Mouse (Mus musculus) midbrain, embryonic 12.5 days (tissue): Measurements from ENCODE around the gene Slc12a5. TPM values are rescaled to one million over a fixed set of nuclear protein-coding genes. Genes with fewer than 3 reads are reported as not detected.

ENCODE experiments used
- ATAC-seq: fragments of 200-750 bp; cut with Nextera tagmentation; 2 replicates; pipeline ENCODE4 v1.8.0; 2017; ENCODE audit warnings: low read depth, moderate TSS enrichment, moderate library complexity; ENCODE audit not compliant: low FRiP score
- H3K27ac ChIP-seq: fragments of 300-500 bp; sonication (generic); replicated peaks from 2 replicates; pipeline ENCODE4 v1.5.1; 2016; ENCODE audit warnings: mild to moderate bottlenecking
- H3K27me3 ChIP-seq: fragments of 300-500 bp; sonication (generic); 2 replicates; pipeline ENCODE4 v1.6.1; 2016; ENCODE audit warnings: mild to moderate bottlenecking
- H3K36me3 ChIP-seq: fragments of 300-500 bp; sonication (generic); 2 replicates; pipeline ENCODE4 v1.6.1; 2016
- H3K4me1 ChIP-seq: fragments of 300-500 bp; sonication (generic); 2 replicates; pipeline ENCODE4 v1.6.1; 2016
- H3K4me2 ChIP-seq: fragments of 300-500 bp; sonication (generic); replicated peaks from 2 replicates; pipeline ENCODE4 v1.6.1; 2016; ENCODE audit warnings: mild to moderate bottlenecking, moderate library complexity
- H3K4me3 ChIP-seq: fragments of 300-500 bp; sonication (generic); 2 replicates; pipeline ENCODE4 v1.5.1; 2016; ENCODE audit warnings: mild to moderate bottlenecking
- H3K9ac ChIP-seq: fragments of 300-500 bp; sonication (generic); replicated peaks from 2 replicates; pipeline ENCODE4 v1.6.1; 2016; ENCODE audit warnings: mild to moderate bottlenecking, moderate library complexity
- H3K9me3 ChIP-seq: fragments of 300-500 bp; sonication (generic); 2 replicates; pipeline ENCODE4 v1.6.1; 2016; ENCODE audit warnings: mild to moderate bottlenecking
- WGBS: fragments of 180-500 bp; shearing (Covaris S2); methylation state at CpG from one replicate; pipeline ENCODE4 v1.1.7; 2016; 5-methylcytosine and 5-hydroxymethylcytosine counted together
- polyA plus RNA-seq: library from polyadenylated mRNA; unstranded; fragments of >200 nt; fragmentation: Nextera tagmentation; extraction: Ambion mirVana; gene quantifications from 2 replicates; pipeline ENCODE4 v1.2.1, GENCODE M21; 2016

The Slc12a5 gene
- polyA plus RNA-seq, 1 experiment from 2014 or later, result 8.1 TPM

- H3K36me3 ChIP-seq, result no peaks in the 10 kb centered on the region
- ATAC-seq, result no peak
- 55% methylated on average over 10 of the region's 10 CpGs for WGBS
- no peak overlapping the region for H3K27ac ChIP-seq
- H3K4me2 ChIP-seq, result no peak overlapping the region
- no peak overlapping the region for H3K9ac ChIP-seq
- H3K9me3 ChIP-seq, result no peaks in the 10 kb centered on the region
- no peaks in the 10 kb centered on the region for H3K4me1 ChIP-seq
- H3K4me3 ChIP-seq, result no peak overlapping the region
- peaks cover 27% of the 10 kb centered on the region for H3K27me3 ChIP-seq
Measured at GRCm38 (mm10) chr2:164991808-164992207, 31.2 kb downstream of the Slc12a5 start.

DNA sequence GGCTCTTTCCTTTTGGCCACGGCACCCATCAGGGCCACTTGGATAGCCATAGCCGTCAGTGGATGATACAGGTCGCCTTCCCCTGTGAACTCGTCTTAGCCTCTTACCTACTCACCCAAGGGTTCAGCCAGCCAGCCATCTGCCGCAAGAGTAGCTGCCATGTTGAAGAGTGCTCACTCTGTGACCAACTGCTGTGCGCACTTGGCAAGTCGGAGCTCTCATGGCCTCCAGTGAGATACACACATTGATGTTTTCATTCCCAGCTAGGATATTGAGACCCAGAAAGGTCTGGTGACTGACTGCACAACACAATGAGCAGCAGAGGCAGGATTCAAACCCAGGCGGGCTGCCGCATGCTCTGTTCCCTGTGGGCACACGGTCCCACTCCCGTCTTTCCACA, 33.6 kb downstream of the Slc12a5 start:
- Histone ChIP-seq H3K36me3 (peaks cover 5% of the 10 kb centered on the region; the same call in 1 of the 2 replicates), H3K9me3 (no peaks in the 10 kb centered on the region), H3K4me1 (peaks cover 16% of the 10 kb centered on the region), H3K4me2 (no peak overlapping the region), H3K27me3 (peaks cover 51% of the 10 kb centered on the region), H3K4me3 (no peak overlapping the region), H3K27ac (no peak overlapping the region), H3K9ac (no peak overlapping the region)
- ATAC-seq, result no peak
- 89% methylated on average over 11 of the region's 11 CpGs for WGBS

GRCm38 (mm10) chr2:164994659-164995428, 34.2 kb downstream of the Slc12a5 start:
- Histone ChIP-seq H3K9ac (no peak overlapping the region), H3K4me3 (no peak overlapping the region), H3K4me2 (no peak overlapping the region), H3K4me1 (peaks cover 16% of the 10 kb centered on the region), H3K9me3 (no peaks in the 10 kb centered on the region), H3K27me3 (peaks cover 58% of the 10 kb centered on the region), H3K27ac (no peak overlapping the region), H3K36me3 (peaks cover 11% of the 10 kb centered on the region)
- WGBS, result 57% methylated on average over 21 of the region's 21 CpGs
- ATAC-seq, result no peak

GRCm38 (mm10) chr2:164995976-164996375, 35.4 kb downstream of the Slc12a5 start:
- H3K4me3 ChIP-seq, result no peak overlapping the region
- peaks cover 67% of the 10 kb centered on the region for H3K27me3 ChIP-seq
- WGBS, result 61% methylated on average over 11 of the region's 11 CpGs
- H3K9me3 ChIP-seq, result no peaks in the 10 kb centered on the region
- H3K36me3 ChIP-seq, result peaks cover 23% of the 10 kb centered on the region
- no peak overlapping the region for H3K27ac ChIP-seq
- H3K9ac ChIP-seq, result no peak overlapping the region
- peaks cover 16% of the 10 kb centered on the region for H3K4me1 ChIP-seq
- no peak for ATAC-seq
- no peak overlapping the region for H3K4me2 ChIP-seq

DNA sequence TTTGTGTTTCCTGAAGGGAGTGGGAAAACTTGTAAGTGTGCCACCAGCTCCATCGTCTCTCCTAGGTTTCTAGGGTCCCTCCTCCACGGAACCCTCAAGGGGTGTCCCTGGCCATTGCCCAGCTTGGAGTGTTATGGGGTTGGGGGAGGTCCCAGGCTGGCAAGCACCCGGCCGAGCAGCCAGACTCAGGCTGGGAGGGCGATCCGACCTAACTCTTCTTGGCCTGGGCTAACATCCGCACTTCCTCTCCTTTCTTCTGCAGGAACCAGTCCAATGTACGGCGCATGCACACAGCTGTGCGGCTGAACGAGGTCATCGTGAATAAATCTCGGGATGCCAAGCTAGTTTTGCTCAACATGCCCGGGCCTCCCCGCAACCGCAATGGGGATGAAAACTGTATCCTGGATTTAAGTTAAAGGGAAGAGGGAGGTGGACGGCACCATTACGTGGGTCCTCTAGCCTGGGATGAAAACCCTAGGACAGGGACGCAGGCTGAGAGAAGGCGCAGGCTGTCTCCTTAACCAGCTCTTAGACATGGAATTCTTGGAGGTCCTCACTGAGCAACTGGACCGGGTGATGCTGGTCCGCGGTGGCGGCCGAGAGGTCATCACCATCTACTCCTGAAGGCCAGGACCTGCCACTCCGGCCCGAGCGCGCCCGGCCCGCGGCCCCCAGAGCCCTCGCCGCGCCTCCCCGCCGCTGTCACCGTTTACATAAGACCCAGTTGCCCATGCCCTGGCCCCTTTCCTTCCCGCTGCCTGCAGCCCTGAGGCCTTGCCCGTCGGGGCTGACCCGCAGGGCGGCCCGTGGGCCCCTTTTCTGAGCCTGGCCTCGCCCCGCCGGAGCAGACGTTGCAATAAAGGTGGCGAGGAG, 36.5 kb downstream of the Slc12a5 start:
- Histone ChIP-seq H3K27me3 (peaks cover 67% of the 10 kb centered on the region), H3K27ac (no peak overlapping the region), H3K4me1 (peaks cover 16% of the 10 kb centered on the region), H3K9me3 (no peaks in the 10 kb centered on the region), H3K4me2 (peak overlapping the region; percentile 43), H3K9ac (peak overlapping the region; percentile 4; the same call in 1 of the 2 replicates), H3K36me3 (peaks cover 34% of the 10 kb centered on the region), H3K4me3 (peak overlapping the region; percentile 28)
- ATAC-seq, result no peak
- 11% methylated on average over 49 of the region's 49 CpGs for WGBS

DNA sequence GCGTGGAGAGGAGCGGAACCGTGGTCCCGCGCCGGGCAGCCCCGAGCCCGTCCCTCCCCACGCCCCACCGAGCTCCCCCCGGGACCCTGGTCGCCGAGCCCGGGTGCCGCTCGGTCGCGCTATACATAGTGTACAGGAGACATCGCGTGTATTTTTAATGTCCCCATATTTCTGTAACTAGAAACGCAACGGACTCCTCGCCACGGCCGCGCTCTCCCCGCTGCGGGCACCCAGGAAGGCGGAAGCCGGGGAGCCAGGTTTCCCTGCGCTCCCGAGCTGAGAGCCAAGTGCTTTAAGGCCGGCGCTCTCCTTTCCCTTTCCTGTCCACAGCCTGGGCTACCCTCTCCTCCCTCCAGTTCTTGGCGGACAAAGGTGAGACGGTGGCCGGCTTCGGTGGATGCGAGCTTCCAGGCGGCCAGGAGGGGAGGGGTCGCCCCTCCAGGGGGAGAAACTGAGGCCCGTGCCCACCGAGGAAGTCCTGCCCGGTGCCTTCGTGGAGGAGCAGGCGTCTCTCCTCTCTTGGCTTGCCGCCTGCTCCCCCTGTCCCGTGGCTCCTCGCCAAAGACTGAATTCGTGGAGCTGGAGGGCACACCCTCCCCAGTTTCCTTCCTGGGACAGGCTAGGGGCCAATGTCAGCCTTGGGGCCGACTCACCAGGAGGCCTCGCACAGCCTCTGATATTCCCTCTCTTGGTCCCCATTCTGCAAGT, 37.3 kb downstream of the Slc12a5 start:
- Histone ChIP-seq H3K27ac (no peak overlapping the region), H3K4me3 (peak overlapping the region; percentile 28), H3K4me1 (peaks cover 16% of the 10 kb centered on the region), H3K4me2 (peak overlapping the region; percentile 43), H3K9me3 (no peaks in the 10 kb centered on the region), H3K9ac (peak overlapping the region; percentile 4; the same call in 1 of the 2 replicates), H3K36me3 (peaks cover 42% of the 10 kb centered on the region), H3K27me3 (peaks cover 62% of the 10 kb centered on the region)
- WGBS, result 2% methylated on average over 46 of the region's 52 CpGs
- ATAC-seq, result no peak

- H3K4me1 ChIP-seq, result peaks cover 16% of the 10 kb centered on the region
- no peak overlapping the region for H3K4me2 ChIP-seq
- no peak overlapping the region for H3K9ac ChIP-seq
- no peak for ATAC-seq
- H3K4me3 ChIP-seq, result no peak overlapping the region
- no peak overlapping the region for H3K27ac ChIP-seq
- H3K36me3 ChIP-seq, result peaks cover 82% of the 10 kb centered on the region
- H3K9me3 ChIP-seq, result no peaks in the 10 kb centered on the region
- H3K27me3 ChIP-seq, result peaks cover 38% of the 10 kb centered on the region
- 90% methylated on average over 13 of the region's 13 CpGs for WGBS
Measured at GRCm38 (mm10) chr2:165001958-165002357, 41.4 kb downstream of the Slc12a5 start.

- Histone ChIP-seq H3K27me3 (peaks cover 27% of the 10 kb centered on the region), H3K36me3 (peaks cover 94% of the 10 kb centered on the region), H3K9me3 (no peaks in the 10 kb centered on the region), H3K9ac (no peak overlapping the region), H3K4me1 (peaks cover 7% of the 10 kb centered on the region), H3K27ac (no peak overlapping the region), H3K4me3 (no peak overlapping the region), H3K4me2 (no peak overlapping the region)
- 80% methylated on average over 3 of the region's 3 CpGs for WGBS
- no peak for ATAC-seq
Measured at GRCm38 (mm10) chr2:165003108-165003507, 42.5 kb downstream of the Slc12a5 start.

DNA sequence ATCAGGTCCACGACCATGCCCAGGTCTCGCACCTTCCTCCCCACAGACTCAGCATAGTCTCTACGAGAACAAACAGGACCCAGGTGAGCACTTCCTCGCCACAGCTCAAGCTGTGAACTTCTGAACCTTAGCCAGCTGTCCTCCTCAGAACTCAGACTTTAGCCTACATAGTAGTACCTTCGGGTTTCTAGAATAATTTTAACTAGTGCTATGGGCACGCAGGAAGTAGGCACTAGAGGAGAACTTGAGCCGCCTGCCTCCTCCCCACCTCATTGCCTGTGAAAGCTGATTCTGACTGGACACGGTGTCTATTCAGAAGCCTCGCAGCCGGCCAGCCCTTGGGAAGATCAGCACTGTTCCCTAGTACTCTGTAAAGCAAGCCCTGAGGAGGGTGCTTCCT, 43.6 kb downstream of the Slc12a5 start:
- peaks cover 15% of the 10 kb centered on the region for H3K27me3 ChIP-seq
- WGBS, result 90% methylated on average over 10 of the region's 10 CpGs

GRCm38 (mm10) chr2:165006813-165007212, 46.2 kb downstream of the Slc12a5 start:
- no peak overlapping the region for H3K4me3 ChIP-seq
- ATAC-seq, result no peak
- no peak overlapping the region for H3K4me2 ChIP-seq
- 95% methylated on average over 4 of the region's 4 CpGs for WGBS
- H3K36me3 ChIP-seq, result peaks cover 100% of the 10 kb centered on the region
- no peaks in the 10 kb centered on the region for H3K9me3 ChIP-seq
- H3K9ac ChIP-seq, result no peak overlapping the region
- no peak overlapping the region for H3K27ac ChIP-seq
- H3K27me3 ChIP-seq, result no peaks in the 10 kb centered on the region
- H3K4me1 ChIP-seq, result no peaks in the 10 kb centered on the region

More for the DNA sequence above, 43.6 kb downstream of the Slc12a5 start:
- ATAC-seq, result no peak
- Histone ChIP-seq H3K9me3 (no peaks in the 10 kb centered on the region), H3K27ac (no peak overlapping the region), H3K4me1 (no peaks in the 10 kb centered on the region), H3K4me2 (no peak overlapping the region), H3K4me3 (no peak overlapping the region), H3K9ac (no peak overlapping the region), H3K36me3 (peaks cover 99% of the 10 kb centered on the region)

- H3K36me3 ChIP-seq, result peaks cover 100% of the 10 kb centered on the region
Measured at GRCm38 (mm10) chr2:165007986-165008385, 47.4 kb downstream of the Slc12a5 start.

More at GRCm38 (mm10) chr2:165007986-165008385, 47.4 kb downstream of the Slc12a5 start:
- H3K4me3 ChIP-seq, result no peak overlapping the region
- ATAC-seq, result no peak
- H3K9me3 ChIP-seq, result no peaks in the 10 kb centered on the region
- no peaks in the 10 kb centered on the region for H3K4me1 ChIP-seq
- H3K27me3 ChIP-seq, result no peaks in the 10 kb centered on the region
- no peak overlapping the region for H3K9ac ChIP-seq
- H3K27ac ChIP-seq, result no peak overlapping the region
- H3K4me2 ChIP-seq, result no peak overlapping the region
- 96% methylated on average over 1 of the region's 1 CpGs for WGBS
